Mouse (Mus musculus): ENCODE measurements around the gene Car10.
A peak's percentile ranks its signal among the peaks of the same experiment; 100 is the strongest.

The Car10 gene

GRCm38 (mm10) chr11:93500442-93500841 lies 402.6 kb downstream of the Car10 start:
- no peak for DNase-seq

GRCm38 (mm10) chr11:93501671-93502070 lies 403.8 kb downstream of the Car10 start:
- no peak for DNase-seq

DNA sequence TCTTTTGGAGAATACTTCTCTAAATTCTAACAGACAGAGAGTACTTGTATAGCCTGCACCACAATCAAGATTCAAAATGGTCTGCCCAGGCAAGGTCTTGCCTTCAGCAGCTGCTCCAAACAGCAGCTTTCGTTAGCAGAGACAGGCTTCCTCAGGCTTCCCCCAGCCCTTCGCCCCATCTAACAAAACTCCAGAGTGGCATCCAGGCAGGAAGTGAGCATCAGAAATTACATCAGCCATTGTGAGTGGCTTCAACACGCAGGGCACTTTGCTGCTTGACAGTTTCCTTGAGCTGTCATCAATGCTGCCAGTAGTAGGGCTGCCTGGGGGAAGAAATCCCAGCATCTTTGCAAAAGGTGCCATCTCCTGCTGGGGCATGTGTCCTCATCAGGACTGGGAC lies 405.0 kb downstream of the Car10 start:
- no peak for DNase-seq

- peak in 1 of 2 experiments; percentile 43 for DNase-seq
These were observed 405.6 kb downstream of the Car10 start for GRCm38 (mm10) chr11:93503469-93503868.

DNA sequence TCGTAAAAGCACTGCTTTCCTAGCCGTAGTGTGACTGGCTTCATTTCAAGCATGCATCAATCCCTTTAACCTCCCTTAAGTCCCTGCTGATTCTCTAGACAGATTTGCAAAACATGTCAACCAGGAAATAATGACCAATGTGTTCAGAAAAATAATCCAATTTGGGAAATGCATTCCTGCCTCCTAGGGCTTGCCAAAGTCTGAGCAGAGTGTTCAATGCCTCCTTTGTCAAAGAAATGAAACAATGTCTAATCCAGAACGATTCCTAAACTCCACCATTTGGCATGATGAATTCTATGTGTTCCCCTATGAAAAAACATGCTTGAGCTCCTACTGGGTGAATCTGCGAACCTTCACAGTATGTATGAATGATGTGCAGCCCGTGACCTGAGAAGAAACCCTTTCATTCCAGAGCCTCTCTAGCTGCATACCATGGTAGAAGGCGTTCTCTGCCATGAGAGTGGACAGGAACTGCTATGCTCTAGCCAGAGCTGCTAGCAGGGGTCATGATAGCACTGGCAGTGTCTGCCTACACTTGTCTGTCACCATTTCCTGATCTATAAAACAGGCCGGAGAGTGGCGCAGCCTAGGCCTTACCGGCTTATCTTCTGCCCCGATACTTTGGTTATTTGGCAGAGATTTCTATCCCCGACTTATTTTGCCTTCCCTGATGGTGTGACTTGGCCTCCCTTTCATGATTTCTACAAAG lies 411.9 kb downstream of the Car10 start:
- peak; percentile 57 to 63 for DNase-seq

GRCm38 (mm10) chr11:93512843-93513242 lies 415.0 kb downstream of the Car10 start:
- no peak for DNase-seq

GRCm38 (mm10) chr11:93514396-93514795 lies 416.6 kb downstream of the Car10 start:
- peak; percentile 29 to 38 for DNase-seq

DNA sequence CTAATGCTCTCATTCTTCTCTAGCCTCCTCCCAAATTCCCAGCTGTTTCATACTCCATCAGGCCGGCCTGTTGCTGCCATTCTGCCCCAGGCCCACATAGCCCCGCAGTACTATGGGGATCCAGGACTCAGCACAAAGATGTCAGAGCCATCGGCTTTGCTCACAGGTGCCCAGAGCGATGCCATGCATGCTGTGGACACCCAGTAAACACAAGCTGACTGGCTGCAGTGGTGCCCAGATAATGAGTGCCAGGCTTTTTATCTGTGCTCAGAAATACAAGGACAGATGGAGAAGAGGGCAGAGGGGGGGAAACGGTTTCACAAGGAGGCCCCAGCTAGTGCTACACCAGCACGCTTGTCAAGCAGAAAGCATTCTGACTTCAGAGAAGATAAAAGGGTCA lies 417.7 kb downstream of the Car10 start:
- DNase-seq, result peak; percentile 76 to 85

- DNase-seq, result no peak
These were observed 418.4 kb downstream of the Car10 start for GRCm38 (mm10) chr11:93516216-93516615.

- DNase-seq, result no peak
These were observed 419.1 kb downstream of the Car10 start for GRCm38 (mm10) chr11:93516946-93517345.

GRCm38 (mm10) chr11:93522501-93522900 lies 424.7 kb downstream of the Car10 start:
- DNase-seq, result no peak

DNA sequence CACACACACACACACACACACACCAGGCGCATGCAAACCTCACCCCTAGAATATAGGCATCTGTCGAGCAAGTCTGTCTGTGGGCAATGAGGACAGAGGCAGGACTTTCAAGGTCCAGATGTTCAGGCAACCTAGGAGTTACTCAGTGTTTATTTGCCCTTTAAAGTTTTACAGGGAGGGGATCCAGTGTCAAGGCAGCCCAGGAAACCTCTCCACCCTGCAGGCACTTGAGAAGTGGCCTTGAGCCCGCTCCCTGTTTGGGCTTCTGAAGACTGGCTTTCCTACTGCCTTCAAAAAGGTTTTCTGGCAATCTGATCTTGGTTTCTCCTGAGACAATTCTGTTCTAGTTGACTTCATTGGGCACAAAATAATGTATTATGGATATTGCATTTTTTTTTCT lies 428.1 kb downstream of the Car10 start:
- no peak for DNase-seq

DNA sequence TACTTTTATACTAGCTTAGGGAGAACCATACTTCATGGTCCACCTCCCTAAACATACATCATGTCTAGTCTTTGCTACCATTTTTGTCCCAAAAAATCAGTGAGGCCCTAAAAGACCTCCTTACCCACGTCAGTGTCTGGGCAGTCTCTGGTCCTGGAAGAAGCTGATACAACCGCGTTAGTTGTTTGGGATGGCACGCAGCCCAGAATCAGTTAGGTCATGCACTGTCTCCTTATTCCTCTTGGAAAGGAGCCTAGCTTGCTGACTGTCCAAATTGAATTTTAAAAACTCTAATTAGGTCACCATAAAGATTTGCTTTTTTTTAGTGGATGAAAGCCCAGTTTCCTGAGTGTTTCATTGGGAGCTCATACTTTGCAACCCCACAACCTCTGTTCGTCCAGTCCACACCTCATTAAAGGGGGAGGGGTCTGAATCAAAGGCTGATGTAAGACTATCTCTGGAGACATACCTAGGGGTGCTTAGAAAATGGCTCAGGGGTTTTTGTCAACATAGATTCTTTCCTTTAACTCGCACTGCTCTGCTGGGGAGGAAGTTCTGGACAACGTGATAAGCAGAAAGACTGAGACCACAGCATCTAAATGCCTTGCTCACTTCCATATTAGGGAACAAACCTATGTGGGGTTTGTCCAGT lies 433.3 kb downstream of the Car10 start:
- peak; percentile 85 to 87 for DNase-seq

GRCm38 (mm10) chr11:93536244-93536643 lies 438.4 kb downstream of the Car10 start:
- DNase-seq, result no peak

DNA sequence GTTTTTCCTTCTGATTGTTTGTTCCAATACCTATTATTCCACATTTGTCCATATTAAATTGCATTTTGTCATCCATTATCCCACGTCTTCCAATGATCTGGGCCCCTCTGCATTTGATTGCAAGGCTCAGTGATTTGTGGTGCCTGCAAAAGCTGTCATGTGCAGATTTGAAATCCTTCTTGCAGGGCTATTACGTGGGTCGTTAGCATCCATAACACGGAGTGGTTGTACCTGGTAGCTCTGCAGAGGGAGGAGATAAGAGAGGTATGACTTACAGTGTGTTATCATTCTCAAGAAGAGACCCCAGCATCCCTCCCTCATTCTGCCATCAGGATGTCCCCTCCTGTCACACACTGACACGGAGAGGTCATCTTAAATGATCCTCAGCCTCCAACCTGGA lies 451.1 kb downstream of the Car10 start:
- DNase-seq, result no peak

GRCm38 (mm10) chr11:93550908-93551307 lies 453.1 kb downstream of the Car10 start:
- peak; percentile 81 to 82 for DNase-seq

DNA sequence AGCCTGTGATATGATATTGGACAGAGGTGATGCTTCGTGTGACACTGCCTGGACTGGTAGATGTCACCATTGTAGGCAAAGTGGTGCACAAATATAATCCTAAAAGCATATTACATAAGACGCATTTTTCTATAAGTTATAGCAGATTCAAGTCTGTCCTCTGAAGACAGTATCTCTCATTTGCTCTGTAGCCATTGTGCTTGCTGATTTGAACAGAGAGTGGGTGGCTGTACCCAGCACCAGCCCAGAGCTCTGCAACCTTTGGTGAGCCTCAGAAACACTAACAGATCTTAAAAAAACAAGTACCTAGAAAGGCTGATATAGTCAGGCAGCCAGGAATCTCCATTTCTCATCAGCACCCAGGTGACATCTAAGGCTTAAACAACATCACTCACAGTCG lies 461.3 kb downstream of the Car10 start:
- no peak for DNase-seq

- no peak for DNase-seq
These were observed 462.7 kb downstream of the Car10 start for GRCm38 (mm10) chr11:93560570-93560969.

- DNase-seq, result no peak
These were observed 464.6 kb downstream of the Car10 start for GRCm38 (mm10) chr11:93562330-93562865.

GRCm38 (mm10) chr11:93565756-93566155 lies 467.9 kb downstream of the Car10 start:
- peak; percentile 55 to 58 for DNase-seq

GRCm38 (mm10) chr11:93571917-93572641 lies 474.3 kb downstream of the Car10 start:
- no peak for DNase-seq

- peak; percentile 58 to 64 for DNase-seq
These were observed 479.6 kb downstream of the Car10 start for GRCm38 (mm10) chr11:93577441-93577840.

DNA sequence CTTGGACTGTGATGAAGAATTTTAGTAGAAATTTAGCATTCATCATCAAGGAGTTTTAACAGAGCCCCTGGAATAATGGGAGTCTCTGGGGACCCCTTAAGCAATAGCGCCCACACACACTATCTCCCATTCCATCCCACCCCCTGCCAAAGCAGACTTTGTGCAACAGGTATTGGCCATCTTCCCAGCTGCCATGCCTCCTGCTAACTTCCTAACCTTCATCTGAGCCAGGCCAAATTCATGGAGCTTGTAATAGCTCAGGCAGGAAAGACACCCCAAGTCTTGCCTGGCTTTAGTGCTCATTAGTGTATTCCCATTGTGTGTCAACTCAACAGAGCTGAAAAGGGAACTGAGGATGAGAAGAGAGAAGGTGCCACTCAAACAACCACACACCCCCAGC lies 481.8 kb downstream of the Car10 start:
- peak; percentile 51 to 61 for DNase-seq

- no peak for DNase-seq
These were observed 483.5 kb downstream of the Car10 start for GRCm38 (mm10) chr11:93581326-93581725.

Measured in cerebellum, postnatal 10 days (tissue).